Mouse (Mus musculus): ENCODE data around the gene Insig2.

Insig2 gene

GRCm38 (mm10) chr1:121327344-121328192, 4.8 kb downstream of the Insig2 start:
- ATAC-seq (ENCODE audit: insufficient number of reproducible peaks, low FRiP score, low TSS enrichment): peak; percentile 94

GRCm38 (mm10) chr1:121326591-121327343, 5.6 kb downstream of the Insig2 start:
- 0 out of 2 replicates have a peak, but pooled peaks have one; percentile 2 for ATAC-seq (ENCODE audit: insufficient number of reproducible peaks, low FRiP score, low TSS enrichment)

GRCm38 (mm10) chr1:121323501-121323900, 8.9 kb downstream of the Insig2 start:
- ATAC-seq (ENCODE audit: insufficient number of reproducible peaks, low FRiP score, low TSS enrichment): no peak

GRCm38 (mm10) chr1:121314766-121315428, 17.5 kb downstream of the Insig2 start:
- no peak for ATAC-seq (ENCODE audit: insufficient number of reproducible peaks, low FRiP score, low TSS enrichment)

GRCm38 (mm10) chr1:121313181-121313580, 19.2 kb downstream of the Insig2 start:
- no peak for ATAC-seq (ENCODE audit: insufficient number of reproducible peaks, low FRiP score, low TSS enrichment)

GRCm38 (mm10) chr1:121312326-121312725, 20.1 kb downstream of the Insig2 start:
- ATAC-seq (ENCODE audit: insufficient number of reproducible peaks, low FRiP score, low TSS enrichment): no peak

GRCm38 (mm10) chr1:121296717-121297255, 35.6 kb downstream of the Insig2 start:
- ATAC-seq (ENCODE audit: insufficient number of reproducible peaks, low FRiP score, low TSS enrichment): no peak

- ATAC-seq (ENCODE audit: insufficient number of reproducible peaks, low FRiP score, low TSS enrichment): no peak
Observed at GRCm38 (mm10) chr1:121293571-121293970, 38.8 kb downstream of the Insig2 start.

GRCm38 (mm10) chr1:121290841-121291240, 41.5 kb downstream of the Insig2 start:
- no peak for ATAC-seq (ENCODE audit: insufficient number of reproducible peaks, low FRiP score, low TSS enrichment)

GRCm38 (mm10) chr1:121290340-121290739, 42.0 kb downstream of the Insig2 start:
- ATAC-seq (ENCODE audit: insufficient number of reproducible peaks, low FRiP score, low TSS enrichment): peak; percentile 60

GRCm38 (mm10) chr1:121284197-121284596, 48.2 kb downstream of the Insig2 start:
- ATAC-seq (ENCODE audit: insufficient number of reproducible peaks, low FRiP score, low TSS enrichment): no peak

- no peak for ATAC-seq (ENCODE audit: insufficient number of reproducible peaks, low FRiP score, low TSS enrichment)
Observed at GRCm38 (mm10) chr1:121280501-121280900, 51.9 kb downstream of the Insig2 start.

- ATAC-seq (ENCODE audit: insufficient number of reproducible peaks, low FRiP score, low TSS enrichment): no peak
Observed at GRCm38 (mm10) chr1:121278370-121278769, 54.0 kb downstream of the Insig2 start.

- no peak for ATAC-seq (ENCODE audit: insufficient number of reproducible peaks, low FRiP score, low TSS enrichment)
Observed at GRCm38 (mm10) chr1:121277466-121277865, 54.9 kb downstream of the Insig2 start.

GRCm38 (mm10) chr1:121275961-121276506, 56.4 kb downstream of the Insig2 start:
- no peak for ATAC-seq (ENCODE audit: insufficient number of reproducible peaks, low FRiP score, low TSS enrichment)

GRCm38 (mm10) chr1:121260171-121260741, 72.1 kb downstream of the Insig2 start:
- ATAC-seq (ENCODE audit: insufficient number of reproducible peaks, low FRiP score, low TSS enrichment): no peak

Measured in cerebellum, adult (tissue).